Mouse (Mus musculus) forelimb bud, embryonic 11.5 days (tissue): ENCODE measurements around the gene Iqgap3.

Experiments used
- DNase-seq: peaks from one replicate; pipeline ENCODE4 v3.0.0-alpha.2; 2012; ENCODE audit warnings: low read depth, low spot score

The Iqgap3 gene

DNA sequence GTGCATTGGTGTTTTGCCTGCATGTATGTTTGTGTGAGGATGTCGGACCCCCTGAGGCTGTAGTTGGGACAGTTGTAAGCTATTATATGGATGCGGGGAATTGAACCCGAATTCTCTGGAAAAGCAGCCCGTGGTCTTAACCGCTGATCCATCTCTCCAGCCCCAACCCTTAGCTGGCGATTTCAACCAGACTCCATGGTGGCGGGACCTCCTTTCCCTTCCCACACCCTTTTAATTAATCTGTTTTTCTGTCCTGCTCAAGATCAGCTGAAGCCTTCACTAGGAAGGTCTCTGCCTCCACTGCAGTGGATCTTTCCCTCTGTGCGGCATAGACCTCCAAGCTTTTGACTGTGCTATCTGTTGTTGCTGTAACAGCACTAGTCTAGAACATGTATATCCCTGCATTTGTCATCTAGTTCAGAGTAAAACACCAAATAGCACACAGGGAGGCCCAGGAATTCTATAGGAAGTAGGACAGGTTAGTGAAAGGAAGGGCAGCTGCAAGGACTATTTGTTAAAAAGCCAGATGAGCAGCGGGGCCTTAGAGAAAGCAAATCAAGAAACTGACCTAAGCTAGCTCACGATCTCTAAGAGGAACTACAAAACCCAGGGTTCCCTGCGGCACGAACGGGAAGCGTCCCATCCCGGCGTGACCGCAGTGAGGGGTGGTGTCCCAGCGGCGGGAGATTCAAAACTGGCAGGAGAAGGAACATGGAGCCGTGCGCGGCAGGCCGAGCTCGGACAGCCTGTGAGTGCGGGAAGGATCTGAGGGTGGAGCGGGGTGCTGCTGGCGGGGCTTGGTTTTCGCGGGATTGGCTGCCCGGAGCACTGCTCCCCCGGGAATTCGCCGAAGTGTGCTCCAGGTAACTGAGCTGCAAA, at the start of gene Iqgap3:
TSS of gene Iqgap3 (plus strand) at position 627 of the 879 bp plus-strand sequence.
- DNase-seq = peak; percentile 81

DNA sequence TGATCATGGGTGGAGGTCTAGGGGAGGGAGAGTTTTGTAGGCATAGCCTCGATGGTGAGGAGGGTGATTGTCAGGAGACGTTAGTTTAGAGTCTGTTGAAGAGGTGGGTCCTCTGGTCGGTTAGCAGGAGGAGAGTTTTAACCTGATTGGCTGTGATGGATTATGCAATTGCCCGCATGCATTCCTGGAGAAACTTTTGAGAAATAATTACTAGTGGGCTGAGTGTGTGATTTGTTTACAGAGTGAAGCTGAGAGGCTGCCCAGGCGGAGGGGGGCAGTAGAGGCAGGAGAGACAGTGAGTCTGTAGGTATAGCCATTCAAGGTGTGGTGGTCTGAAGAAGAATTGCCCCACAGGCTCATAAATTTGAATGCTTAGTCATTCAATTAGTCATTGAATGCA, 48.3 kb upstream of the Iqgap3 start:
- no peak for DNase-seq

DNA sequence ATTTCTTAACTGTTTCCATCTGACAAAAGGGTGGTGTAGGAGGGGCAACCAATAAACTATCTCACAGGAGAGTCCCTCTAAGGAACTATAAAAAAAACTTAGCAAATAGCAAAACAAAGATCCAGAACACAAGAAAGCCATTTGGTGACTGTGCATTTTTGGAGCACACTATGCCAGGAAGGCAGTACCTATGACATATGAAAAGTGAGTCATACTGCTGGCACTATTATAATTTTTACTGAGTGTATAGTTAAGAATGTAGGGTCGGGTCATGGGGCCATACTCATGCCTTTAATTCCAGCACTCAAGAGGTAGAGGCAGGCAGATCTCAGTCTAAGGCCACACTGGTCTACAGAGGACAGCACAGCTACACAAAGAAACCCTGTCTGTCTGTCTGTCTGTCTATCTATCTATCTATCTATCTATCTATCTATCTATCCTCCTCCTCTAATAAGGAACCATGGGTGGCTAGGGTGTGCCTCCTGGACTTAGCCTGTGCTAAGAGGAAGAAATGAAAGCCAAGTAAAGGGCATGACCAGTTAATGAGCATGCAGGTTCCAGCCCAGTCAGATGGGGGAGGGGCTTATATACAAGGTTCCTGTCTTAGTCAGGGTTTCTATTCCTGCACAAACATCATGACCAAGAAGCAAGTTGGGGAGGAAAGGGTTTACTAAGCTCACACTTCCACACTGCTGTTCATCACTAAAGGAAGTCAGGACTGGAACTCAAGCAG, 46.0 kb upstream of the Iqgap3 start:
- no peak for DNase-seq

DNA sequence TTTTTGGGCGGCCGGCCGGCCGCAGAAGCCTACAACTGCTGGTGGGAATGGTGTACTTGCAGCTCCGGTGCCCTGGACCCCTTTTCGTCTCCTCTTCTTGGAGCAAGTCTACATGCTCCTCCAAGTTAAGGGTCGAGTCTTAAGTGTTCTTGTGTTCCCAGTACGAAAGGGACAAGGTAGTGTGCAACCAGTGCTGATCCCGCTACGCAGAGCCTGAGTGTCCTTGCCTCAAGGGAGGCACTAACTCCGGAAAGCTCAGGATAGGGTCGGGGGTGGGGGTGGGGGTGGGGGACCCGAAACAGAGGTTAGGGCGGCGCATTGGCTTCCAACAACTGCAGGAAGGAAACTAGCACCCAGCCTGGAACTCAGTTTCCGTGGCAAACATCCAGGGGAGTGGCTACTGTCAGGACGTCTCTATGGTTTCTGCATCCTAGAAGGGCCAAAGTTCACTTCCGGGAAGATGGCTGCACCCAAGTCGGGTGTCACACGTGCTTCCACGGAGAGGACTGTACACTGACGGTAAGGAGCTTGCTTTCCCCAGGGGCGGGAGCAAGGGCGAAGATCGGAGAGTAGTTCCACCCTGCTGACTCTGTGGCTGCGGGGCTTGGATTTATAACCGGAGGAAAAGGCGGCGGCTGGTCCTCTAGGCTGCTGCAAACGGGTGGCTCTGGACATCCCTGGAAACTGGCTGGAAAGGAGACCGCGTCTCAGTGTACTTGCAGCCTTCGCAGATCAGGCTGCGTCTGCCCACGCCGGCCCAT, 38.9 kb upstream of the Iqgap3 start, which contains the start of gene Gpatch4:
TSS of gene Gpatch4 (plus strand) at position 448 of the 761 bp plus-strand sequence.
- DNase-seq = peak; percentile 97

DNA sequence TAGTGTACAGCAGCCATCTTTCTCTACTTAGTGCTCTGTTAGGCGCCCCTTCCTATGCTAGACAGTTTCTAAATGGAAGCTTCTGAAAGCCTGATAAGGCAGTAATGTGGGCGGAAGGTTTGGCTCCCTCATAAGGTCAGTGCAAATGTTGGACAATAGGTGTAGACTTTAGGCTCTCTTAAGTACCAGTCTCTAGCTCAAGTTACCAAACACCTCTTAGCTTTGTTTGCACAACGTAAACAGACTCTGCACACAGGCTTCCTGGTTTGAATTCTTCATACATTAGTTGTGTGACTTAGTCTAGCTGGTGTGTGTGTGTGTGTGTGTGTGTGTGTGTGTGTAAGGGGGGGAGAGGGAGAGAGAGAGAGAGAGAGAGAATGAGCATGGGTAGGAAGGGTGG, 32.2 kb upstream of the Iqgap3 start:
- no peak for DNase-seq

DNA sequence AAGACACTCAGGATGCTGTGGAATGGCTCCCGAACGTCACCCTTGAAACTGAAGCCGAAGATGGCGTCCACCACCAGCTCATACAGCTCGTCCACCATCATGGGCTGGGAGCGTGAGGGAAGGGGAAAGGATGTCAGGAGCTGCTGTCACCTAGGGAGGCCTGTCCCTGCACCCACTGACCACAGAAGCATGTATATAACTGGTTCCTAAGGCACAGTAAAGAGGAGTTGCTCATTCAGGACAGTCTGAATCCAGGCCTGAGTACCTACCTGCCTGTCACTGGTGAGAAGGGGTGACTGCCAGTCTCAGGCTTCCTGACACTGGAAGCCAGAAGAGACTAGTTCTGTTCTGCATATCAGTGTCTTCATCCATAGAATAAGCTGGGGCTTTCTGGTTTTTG, 24.7 kb upstream of the Iqgap3 start:
- DNase-seq = no peak

DNA sequence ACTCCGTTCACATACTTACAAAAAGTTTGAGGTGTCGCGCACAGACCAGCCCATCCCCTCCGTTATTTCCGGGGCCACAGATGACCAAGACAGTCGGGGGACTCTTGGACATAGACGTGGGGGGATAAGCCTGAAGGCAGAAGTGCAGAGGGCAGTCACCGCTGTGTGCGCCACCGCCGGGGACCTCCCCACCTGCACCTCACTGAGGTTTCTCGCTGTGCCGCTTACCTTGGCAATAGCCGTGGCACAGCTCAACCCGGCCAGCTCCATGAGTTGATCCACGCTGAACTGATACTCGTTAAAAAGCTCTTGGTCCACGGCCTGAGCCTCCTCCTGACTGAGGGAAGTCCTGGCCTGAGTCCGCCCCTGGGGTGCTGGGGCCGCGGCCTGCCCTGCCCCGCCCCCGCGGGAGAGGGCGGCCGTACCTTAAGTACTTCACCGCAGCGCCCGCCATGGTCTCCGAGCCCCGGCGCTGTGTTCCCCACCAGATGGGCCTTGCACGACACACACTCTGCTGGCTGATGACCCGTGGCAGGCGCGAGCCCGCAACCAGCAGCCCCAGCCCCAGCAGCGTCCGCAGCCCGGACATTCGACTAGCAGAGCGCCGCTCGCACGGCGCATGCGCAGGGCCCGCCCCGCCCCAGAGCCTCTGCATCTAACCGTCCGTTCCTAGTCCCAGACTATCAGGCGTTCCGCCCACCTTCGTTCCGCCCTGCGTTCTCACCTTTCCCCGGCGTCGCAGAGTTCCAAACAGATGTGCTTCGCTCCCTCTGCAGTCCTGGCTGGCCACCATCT, 23.7 kb upstream of the Iqgap3 start, which contains the start of gene Naxe:
TSS of gene Naxe (minus strand) at position 594 of the 795 bp plus-strand sequence.
- peak; percentile 94 for DNase-seq

- DNase-seq = no peak
These were observed 13.4 kb upstream of the Iqgap3 start for GRCm38 (mm10) chr3:88068386-88068785.

- peak; percentile 81 for DNase-seq
These were observed 10.0 kb upstream of the Iqgap3 start for GRCm38 (mm10) chr3:88071783-88072182.

DNA sequence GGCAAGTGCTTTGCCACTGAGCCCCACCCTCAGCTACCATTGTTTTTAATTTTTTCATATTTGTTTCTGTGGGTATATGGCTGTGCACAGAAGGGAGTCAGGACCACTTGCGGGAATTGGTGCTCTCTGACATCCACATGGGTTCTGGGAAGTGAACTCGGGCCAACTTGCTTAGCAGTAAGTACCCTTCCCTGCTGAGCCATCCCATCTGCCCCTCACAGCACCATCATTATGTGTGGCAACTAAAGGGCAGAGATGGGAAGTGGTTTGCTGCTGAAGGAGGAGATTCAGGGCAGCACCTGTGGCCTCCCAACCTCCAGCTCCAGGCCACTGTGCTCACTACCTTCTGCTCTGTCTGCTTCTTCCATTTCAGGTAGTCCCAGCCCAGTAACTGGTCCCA, 8.1 kb upstream of the Iqgap3 start:
- no peak for DNase-seq

DNA sequence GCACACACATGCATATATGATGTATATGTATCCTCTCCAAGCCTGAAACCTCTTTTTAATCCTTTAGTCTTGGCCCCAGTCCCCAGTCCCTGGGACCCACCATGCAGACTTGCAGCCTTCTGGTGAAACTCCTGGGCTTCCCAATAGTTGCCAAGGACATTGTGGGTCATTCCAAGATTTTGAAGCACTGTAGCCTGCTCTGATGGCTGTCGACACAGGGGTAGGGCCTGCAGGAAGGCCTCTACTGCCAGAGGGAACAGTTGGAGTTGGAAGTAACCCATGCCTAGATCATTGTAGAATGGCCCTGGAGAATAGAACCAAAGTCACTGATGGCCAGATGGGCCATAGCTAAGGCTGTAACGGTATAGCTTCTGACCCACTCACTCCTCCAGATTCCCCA, 7.4 kb upstream of the Iqgap3 start:
- DNase-seq = no peak

DNA sequence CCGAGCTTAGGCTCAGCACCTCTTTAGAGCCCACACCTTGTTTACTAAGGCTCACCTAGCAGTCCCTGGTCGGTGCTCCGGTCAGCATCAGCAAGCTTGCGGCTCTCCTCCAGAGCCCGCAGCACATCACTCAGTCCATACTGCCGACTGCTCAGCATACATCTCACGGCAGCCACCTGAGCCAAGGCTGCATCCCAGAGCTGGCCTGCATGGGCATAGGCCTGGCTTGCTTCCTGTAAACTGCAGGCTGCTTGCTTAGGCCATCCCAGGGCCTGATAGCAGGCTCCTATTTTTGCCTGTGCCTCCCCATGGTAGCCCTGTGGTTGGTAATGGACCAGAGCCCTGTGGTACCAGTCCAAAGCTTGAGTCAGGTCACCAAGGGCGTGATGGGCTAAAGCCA, 7.0 kb upstream of the Iqgap3 start:
- DNase-seq = no peak

DNA sequence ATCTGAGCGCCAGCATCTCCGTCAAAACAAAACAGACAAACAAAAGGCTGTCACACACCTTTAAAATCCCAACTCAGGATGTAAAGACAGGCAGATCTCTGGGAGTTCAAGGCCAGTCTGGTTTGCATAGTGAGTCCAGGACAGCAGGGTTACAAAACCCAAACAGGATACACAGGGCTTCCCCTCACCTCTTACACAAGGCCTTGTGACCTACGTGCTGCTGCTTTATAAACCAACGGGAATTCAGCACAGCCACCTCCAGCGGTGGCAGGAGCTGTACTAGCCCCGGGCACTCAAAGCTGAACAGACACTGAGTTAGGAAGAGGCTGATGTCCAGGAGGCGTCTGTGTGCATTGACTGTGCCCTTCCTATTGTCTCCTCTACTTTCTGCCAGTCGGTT, 4.3 kb upstream of the Iqgap3 start:
- no peak for DNase-seq

- DNase-seq = no peak
These were observed 3.6 kb upstream of the Iqgap3 start, which contains the start of gene Ttc24 for GRCm38 (mm10) chr3:88078204-88078603. Gene Ttc24 (minus strand): TSS chr3:88078304.

- no peak for DNase-seq
These were observed 450 bp downstream of the Iqgap3 start for GRCm38 (mm10) chr3:88082224-88082618.

GRCm38 (mm10) chr3:88082663-88083062, 892 bp downstream of the Iqgap3 start:
- DNase-seq = no peak

- no peak for DNase-seq
These were observed 2.2 kb downstream of the Iqgap3 start for GRCm38 (mm10) chr3:88084001-88084400.

DNA sequence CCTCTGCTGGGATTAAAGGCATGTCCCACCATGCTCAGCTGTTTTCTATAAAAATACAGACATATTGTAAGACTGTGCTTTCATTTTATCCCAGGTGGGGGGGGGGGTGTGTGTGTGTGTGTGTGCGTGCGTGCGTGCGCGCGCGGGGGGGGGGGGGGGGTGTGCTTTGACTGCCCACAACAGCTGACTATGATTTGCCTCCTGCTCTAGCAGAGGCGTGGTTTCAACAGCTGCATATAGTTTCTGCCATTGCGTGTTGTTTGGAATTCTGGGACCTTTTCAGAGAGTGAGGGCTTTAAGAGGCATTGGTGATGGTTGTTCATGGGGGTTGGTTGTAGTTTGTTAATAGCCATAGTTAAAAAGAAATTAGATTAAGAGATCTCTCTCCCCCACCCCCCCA, 3.7 kb downstream of the Iqgap3 start:
- no peak for DNase-seq

DNA sequence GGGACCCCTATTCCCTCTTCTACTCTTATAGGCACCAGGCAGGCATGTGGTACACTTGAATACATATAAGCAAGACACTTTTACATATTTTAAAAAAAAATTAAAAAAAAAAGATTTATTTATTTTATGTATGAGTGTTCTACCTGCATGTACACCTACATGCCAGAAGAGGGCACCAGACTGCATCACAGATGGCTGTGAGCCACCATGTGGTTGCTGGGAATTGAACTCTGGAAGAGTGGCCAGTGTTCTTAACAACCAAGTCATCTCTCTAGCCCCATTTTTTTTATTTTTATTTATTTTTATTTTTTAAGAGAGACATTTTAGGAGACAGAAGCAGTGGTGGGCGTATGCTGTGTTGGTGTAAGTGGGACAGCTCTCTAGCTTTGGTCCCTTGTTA, 5.9 kb downstream of the Iqgap3 start:
- DNase-seq = peak; percentile 23

GRCm38 (mm10) chr3:88090106-88090505, 8.3 kb downstream of the Iqgap3 start:
- DNase-seq = no peak

DNA sequence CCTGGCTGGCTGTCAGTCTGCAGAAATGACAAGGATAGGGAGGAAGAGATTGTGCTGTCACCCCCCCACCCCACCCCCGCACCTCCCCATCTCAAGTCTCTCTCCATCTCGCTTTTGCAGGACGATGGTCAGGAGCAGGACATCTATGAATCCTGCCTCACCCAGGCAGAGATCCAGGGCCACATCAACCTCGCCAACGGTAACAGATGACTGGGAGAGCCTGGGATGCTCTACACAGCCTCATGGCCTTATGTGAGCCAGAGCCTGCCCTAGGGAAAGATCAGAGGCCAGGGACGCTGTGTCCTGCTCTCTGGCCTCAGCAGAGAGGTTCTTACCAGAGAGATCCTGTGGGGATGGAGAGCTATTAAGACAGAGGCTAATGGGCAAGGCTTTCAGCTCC, 8.8 kb downstream of the Iqgap3 start:
- DNase-seq = no peak
